Mouse (Mus musculus): ENCODE measurements at regions not wholly inside any gene's neighbourhood (a gene's known extent, or its start where the extent isn't known, plus 50 kb on each side); places are given as distances from the start of the nearest gene placed in this dataset.

DNA sequence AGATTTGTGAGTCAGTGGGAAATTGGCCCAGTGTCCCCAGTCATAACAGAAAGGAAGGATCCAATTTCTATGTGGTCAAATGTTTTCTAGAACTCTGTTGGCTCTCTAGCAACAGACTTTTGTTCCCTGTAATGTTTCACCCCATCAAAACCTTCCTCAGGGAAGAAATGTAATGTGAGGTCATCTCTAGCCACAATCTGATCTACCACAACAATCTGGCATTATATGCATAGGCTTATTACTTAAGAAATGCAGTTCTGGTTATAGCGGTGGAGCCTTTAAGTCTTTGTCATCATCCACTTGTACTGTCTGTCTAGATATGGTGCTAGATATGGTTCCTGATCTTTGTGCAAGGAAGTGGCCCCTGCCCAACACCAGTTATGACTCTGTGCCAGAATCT lies 178.4 kb upstream of the Pdzrn3 start:
- WGBS: 95% methylated on average over 1 of the region's 1 CpGs
- TF ChIP-seq CTCF (IDR thresholded peaks at IDR 0.05; ENCODE audit: low read depth): no peak

DNA sequence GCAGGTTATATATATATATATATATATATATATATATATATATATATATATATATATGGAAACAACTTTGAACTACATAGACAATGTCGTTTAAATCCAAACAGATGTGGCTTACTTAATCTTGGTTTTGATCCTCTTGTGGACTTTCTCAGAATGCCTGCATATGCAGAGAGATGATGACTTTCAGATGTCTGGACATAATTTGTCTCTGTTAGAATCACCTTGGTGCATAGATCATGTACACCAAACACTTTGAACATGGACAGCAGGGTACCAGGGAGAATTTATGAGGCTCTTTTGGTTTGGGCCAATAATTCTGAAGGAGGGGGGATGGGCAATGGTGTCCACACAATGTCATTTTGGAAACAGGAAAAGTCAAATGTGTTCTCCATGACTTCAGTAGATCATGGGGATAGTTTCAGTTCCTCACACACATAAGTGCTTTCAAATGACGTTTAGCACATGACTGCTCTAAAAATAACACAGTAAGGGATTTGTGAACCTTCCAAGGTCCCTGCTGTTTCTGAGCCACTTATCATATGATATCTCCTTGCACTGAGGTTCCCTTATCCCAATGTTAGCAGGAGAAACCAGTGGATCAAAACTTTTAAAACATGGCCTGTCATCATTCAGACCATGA lies 177.4 kb upstream of the Pdzrn3 start:
- H3K4me2 ChIP-seq (ENCODE audit: low read depth, low read length): no peak overlapping the region
- no peak for ATAC-seq

More for the DNA sequence above, 178.4 kb upstream of the Pdzrn3 start:
- Histone ChIP-seq H3K4me2 (ENCODE audit: low read depth, low read length) (no peak overlapping the region), H3K36me3 (ENCODE audit: insufficient read depth, low read length) (no peaks in the 10 kb centered on the region), H3K4me1 (ENCODE audit: insufficient read depth, low read length) (no peaks in the 10 kb centered on the region), H3K4me3 (ENCODE audit: low read length) (no peak overlapping the region), H3K9ac (replicated peaks; ENCODE audit: low read length) (no peak overlapping the region), H3K27me3 (ENCODE audit: insufficient read depth, low read length) (no peaks in the 10 kb centered on the region), H3K27ac (no peak overlapping the region), H3K9me3 (ENCODE audit: low read length) (no peaks in the 10 kb centered on the region)
- ATAC-seq (no peak), DNase-seq (ENCODE audit: low spot score) (no peak)

DNA sequence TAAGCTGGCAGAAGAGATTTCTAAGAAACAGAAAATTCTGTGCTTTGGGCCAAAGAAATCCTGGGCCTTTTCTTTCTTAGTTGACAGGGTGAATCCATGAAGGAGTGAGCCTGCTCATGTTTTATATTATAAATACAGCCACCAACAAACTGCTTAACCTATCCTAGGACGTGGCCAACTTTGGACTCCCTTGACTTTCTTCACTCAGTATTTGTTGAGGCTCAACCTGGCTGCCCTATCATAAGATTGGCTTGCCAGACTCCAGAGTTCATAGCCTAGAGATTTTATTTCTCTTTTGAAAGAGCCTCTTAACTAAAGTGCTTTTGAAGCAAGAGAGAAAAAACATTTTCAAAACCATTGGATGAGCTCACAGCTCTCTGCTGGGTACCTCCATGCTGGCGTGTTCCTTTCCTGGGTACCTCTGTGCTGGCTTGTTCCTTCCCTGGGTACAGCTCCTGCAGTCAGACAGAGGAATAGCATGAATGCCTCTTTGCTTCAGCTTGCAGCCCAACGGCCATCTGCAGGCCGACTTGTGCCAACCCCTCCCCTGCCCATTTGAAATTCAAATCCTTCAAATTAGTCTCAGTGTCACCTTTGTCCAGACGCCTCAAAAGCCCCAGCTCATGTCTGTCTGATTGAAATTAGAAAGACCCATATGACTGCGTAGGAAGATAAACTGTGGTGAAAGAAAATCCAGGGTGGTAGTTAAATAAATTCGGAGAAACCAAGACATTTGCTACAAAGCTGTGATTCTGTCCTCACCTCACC lies 173.0 kb upstream of the Pdzrn3 start:
- Histone ChIP-seq H3K4me2 (ENCODE audit: low read depth, low read length) (no peak overlapping the region), H3K27ac (no peak overlapping the region), H3K4me1 (ENCODE audit: insufficient read depth, low read length) (no peaks in the 10 kb centered on the region), H3K4me3 (ENCODE audit: low read length) (no peak overlapping the region), H3K9ac (replicated peaks; ENCODE audit: low read length) (no peak overlapping the region), H3K36me3 (ENCODE audit: insufficient read depth, low read length) (no peaks in the 10 kb centered on the region), H3K9me3 (ENCODE audit: low read length) (no peaks in the 10 kb centered on the region), H3K27me3 (ENCODE audit: insufficient read depth, low read length) (no peaks in the 10 kb centered on the region)
- ATAC-seq: peak; percentile 76
- DNase-seq (ENCODE audit: low spot score): peak; percentile 54
- 20% methylated on average over 7 of the region's 7 CpGs for whole genome bisulfite sequencing
- TF ChIP-seq CTCF (IDR thresholded peaks at IDR 0.05; ENCODE audit: low read depth): peak; percentile 51

More for the DNA sequence above, 177.4 kb upstream of the Pdzrn3 start:
- Histone ChIP-seq H3K4me1 (ENCODE audit: insufficient read depth, low read length) (no peaks in the 10 kb centered on the region), H3K36me3 (ENCODE audit: insufficient read depth, low read length) (no peaks in the 10 kb centered on the region), H3K9ac (replicated peaks; ENCODE audit: low read length) (no peak overlapping the region), H3K27me3 (ENCODE audit: insufficient read depth, low read length) (no peaks in the 10 kb centered on the region), H3K9me3 (ENCODE audit: low read length) (no peaks in the 10 kb centered on the region), H3K27ac (no peak overlapping the region), H3K4me3 (ENCODE audit: low read length) (no peak overlapping the region)
- TF ChIP-seq CTCF (IDR thresholded peaks at IDR 0.05; ENCODE audit: low read depth): no peak
- DNase-seq (ENCODE audit: low spot score): no peak
- 74% methylated on average over 2 of the region's 2 CpGs for WGBS

DNA sequence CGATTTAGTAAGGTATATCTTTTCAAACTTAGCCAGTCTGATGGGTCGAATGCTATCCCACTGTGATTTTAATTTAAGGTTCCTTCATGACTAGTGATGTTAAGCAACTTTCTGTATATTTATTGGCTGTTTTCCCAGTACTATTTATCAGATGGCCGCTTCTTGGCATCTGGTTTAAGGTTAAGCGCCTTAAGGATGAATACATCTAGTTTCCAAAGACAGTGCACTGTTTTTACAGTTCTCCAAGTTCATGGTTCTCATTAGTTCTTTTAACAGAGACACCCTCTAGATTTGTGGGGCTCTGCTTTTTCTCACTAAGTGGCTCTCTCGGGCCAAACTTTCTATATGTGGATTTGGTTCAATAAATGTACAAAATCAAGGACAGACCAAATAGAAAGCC lies 159.9 kb upstream of the Pdzrn3 start:
- Histone ChIP-seq H3K9me3 (ENCODE audit: low read length) (no peaks in the 10 kb centered on the region), H3K4me3 (ENCODE audit: low read length) (no peak overlapping the region), H3K27ac (no peak overlapping the region), H3K27me3 (ENCODE audit: insufficient read depth, low read length) (no peaks in the 10 kb centered on the region), H3K4me2 (ENCODE audit: low read depth, low read length) (no peak overlapping the region), H3K9ac (replicated peaks; ENCODE audit: low read length) (no peak overlapping the region), H3K36me3 (ENCODE audit: insufficient read depth, low read length) (no peaks in the 10 kb centered on the region), H3K4me1 (ENCODE audit: insufficient read depth, low read length) (no peaks in the 10 kb centered on the region; the same call in 1 of the 2 replicates)
- ATAC-seq (no peak), DNase-seq (ENCODE audit: low spot score) (no peak)
- 81% methylated on average over 5 of the region's 5 CpGs for WGBS
- TF ChIP-seq CTCF (IDR thresholded peaks at IDR 0.05; ENCODE audit: low read depth): no peak

DNA sequence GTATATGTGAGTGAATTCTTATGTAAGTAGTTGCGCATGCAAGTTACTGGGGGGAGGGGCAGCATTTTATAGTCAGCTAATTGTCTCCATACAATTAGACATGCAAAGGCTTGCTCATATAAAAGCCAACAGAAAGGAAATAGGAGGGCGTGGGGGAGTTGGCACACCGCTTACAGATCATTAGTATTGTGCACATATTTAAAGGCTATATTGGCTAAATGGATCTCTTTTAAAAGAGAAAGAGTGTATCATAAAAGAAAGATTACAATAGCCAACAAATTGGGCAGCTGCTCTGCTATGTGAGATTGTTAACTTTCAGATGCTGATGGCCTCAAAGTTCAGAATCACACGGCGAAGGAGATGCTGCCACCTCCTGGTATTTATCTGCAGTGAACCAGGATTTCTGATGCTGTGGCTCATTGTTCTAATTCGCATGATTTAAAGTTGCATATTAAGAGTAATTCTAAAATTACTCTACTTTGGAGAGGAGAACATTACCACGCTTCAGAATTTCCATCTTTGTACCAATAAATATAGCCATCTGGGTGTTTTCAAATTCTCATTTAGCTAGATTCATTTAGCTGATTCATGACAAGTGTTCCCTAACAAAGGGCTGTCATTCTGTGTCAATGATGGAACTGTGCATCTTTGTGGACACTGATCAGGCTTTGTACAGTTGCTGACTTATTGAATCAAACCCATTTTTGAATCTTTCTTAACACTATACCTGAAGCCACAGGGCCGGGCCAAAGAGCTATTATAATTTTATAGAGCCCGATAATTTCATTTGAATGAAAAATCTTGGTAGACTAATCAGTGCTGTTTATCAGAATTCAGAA lies 156.7 kb upstream of the Pdzrn3 start:
- ATAC-seq: no peak; the same call in 1 of the 2 replicates

DNA sequence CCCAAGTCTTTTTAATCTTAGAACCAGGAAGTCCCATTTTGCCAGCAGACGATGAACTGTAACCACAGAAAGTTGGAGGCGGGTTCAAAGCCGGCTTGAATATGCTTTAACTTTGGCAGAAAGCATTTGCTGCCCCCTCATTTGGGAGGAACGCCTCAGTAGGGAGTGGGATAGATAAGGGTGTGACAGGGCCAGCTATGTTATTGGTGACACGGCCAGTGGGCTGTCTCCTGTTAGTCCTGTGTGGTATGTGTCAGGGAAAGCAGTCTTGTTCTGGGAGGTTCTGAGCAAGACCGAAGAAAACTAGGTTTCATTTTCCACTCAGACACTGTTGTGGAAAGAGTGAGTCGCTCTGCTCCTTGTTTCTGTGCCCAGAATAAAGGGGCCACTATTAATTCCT lies 154.7 kb upstream of the Pdzrn3 start:
- ATAC-seq (no peak), DNase-seq (ENCODE audit: low spot score) (no peak)
- Histone ChIP-seq H3K4me3 (ENCODE audit: low read length) (no peak overlapping the region), H3K9me3 (ENCODE audit: low read length) (no peaks in the 10 kb centered on the region), H3K36me3 (ENCODE audit: insufficient read depth, low read length) (no peaks in the 10 kb centered on the region), H3K4me2 (ENCODE audit: low read depth, low read length) (no peak overlapping the region), H3K27ac (no peak overlapping the region), H3K27me3 (ENCODE audit: insufficient read depth, low read length) (no peaks in the 10 kb centered on the region), H3K9ac (replicated peaks; ENCODE audit: low read length) (no peak overlapping the region), H3K4me1 (ENCODE audit: insufficient read depth, low read length) (no peaks in the 10 kb centered on the region; the same call in 1 of the 2 replicates)
- 64% methylated on average over 7 of the region's 7 CpGs for WGBS
- no peak for TF ChIP-seq CTCF (IDR thresholded peaks at IDR 0.05; ENCODE audit: low read depth)

More for the DNA sequence above, 156.7 kb upstream of the Pdzrn3 start:
- Histone ChIP-seq H3K4me2 (ENCODE audit: low read depth, low read length) (no peak overlapping the region), H3K9ac (replicated peaks; ENCODE audit: low read length) (no peak overlapping the region), H3K36me3 (ENCODE audit: insufficient read depth, low read length) (no peaks in the 10 kb centered on the region), H3K27ac (no peak overlapping the region), H3K27me3 (ENCODE audit: insufficient read depth, low read length) (no peaks in the 10 kb centered on the region), H3K4me3 (ENCODE audit: low read length) (no peak overlapping the region), H3K9me3 (ENCODE audit: low read length) (no peaks in the 10 kb centered on the region), H3K4me1 (ENCODE audit: insufficient read depth, low read length) (no peaks in the 10 kb centered on the region; the same call in 1 of the 2 replicates)
- peak; percentile 88 for TF ChIP-seq CTCF (IDR thresholded peaks at IDR 0.05; ENCODE audit: low read depth)
- WGBS: 39% methylated on average over 9 of the region's 9 CpGs
- peak; percentile 81 for DNase-seq (ENCODE audit: low spot score)

Data from hindbrain, postnatal 0 days (tissue).